Comparison of ENCODE assay signal across 20 mouse cellular contexts in genomic region chr2:100259136-100259853, GRCm38 (mm10).
A peak's percentile ranks its signal among the peaks of the same experiment; 100 is the strongest.
DNase-seq lines count a peak whose midpoint lies in the region; ATAC-seq and TF ChIP-seq lines count a peak whose summit lies in the region.
"Had no signal": no experiment of that assay in that cellular context is flagged by ENCODE, and none has a peak within 500 bp of the region (broad histone marks: within the 10 kb centered on the region; RNA-seq: fewer than 3 reads in every experiment).

No protein-coding gene starts in this region.

- no peak overlapping the region for H3K9ac ChIP-seq in forebrain, embryonic 12.5 days
- H3K9ac ChIP-seq in forebrain, postnatal 0 days = no peak overlapping the region
- no peak overlapping the region for H3K9ac ChIP-seq in midbrain, embryonic 11.5 days (ENCODE audit: low read length)
- H3K9ac ChIP-seq in midbrain, embryonic 15.5 days = no peak overlapping the region
- no peak overlapping the region for H3K9ac ChIP-seq in neural tube, embryonic 11.5 days (ENCODE audit: low read length)
- H3K9ac ChIP-seq in neural tube, embryonic 15.5 days (replicated peaks) = no peak overlapping the region
- no peak overlapping the region for H3K9ac ChIP-seq in hindbrain, embryonic 14.5 days
- H3K9ac ChIP-seq: embryonic facial prominence, embryonic 13.5 days; forebrain, embryonic 15.5 days had no signal

- no peak overlapping the region for H3K4me2 ChIP-seq in forebrain, embryonic 12.5 days
- H3K4me2 ChIP-seq in forebrain, postnatal 0 days (ENCODE audit: low read depth) = no peak overlapping the region
- no peak overlapping the region for H3K4me2 ChIP-seq in midbrain, embryonic 11.5 days
- no peak overlapping the region for H3K4me2 ChIP-seq in midbrain, embryonic 15.5 days
- H3K4me2 ChIP-seq in neural tube, embryonic 11.5 days (ENCODE audit: low read depth) = no peak overlapping the region
- H3K4me2 ChIP-seq in neural tube, embryonic 15.5 days = no peak overlapping the region
- no peak overlapping the region for H3K4me2 ChIP-seq in hindbrain, embryonic 14.5 days (replicated peaks)
- H3K4me2 ChIP-seq: embryonic facial prominence, embryonic 13.5 days; forebrain, embryonic 15.5 days had no signal

- TF ChIP-seq CTCF in forebrain, postnatal 0 days (IDR thresholded peaks at IDR 0.05; ENCODE audit: low read depth) = no peak

- H3K27me3 ChIP-seq in forebrain, embryonic 12.5 days = no peaks in the 10 kb centered on the region
- no peaks in the 10 kb centered on the region for H3K27me3 ChIP-seq in forebrain, postnatal 0 days (ENCODE audit: insufficient read depth, low read length)
- H3K27me3 ChIP-seq in midbrain, embryonic 11.5 days (ENCODE audit: control insufficient read depth, insufficient read depth, low read length) = no peaks in the 10 kb centered on the region
- no peaks in the 10 kb centered on the region for H3K27me3 ChIP-seq in midbrain, embryonic 15.5 days (replicated peaks)
- no peaks in the 10 kb centered on the region for H3K27me3 ChIP-seq in neural tube, embryonic 11.5 days (ENCODE audit: control insufficient read depth, insufficient read depth, low read length)
- no peaks in the 10 kb centered on the region for H3K27me3 ChIP-seq in neural tube, embryonic 15.5 days (replicated peaks)
- H3K27me3 ChIP-seq in hindbrain, embryonic 14.5 days (ENCODE audit: control insufficient read depth, insufficient read depth, low read length) = no peaks in the 10 kb centered on the region
- H3K27me3 ChIP-seq: embryonic facial prominence, embryonic 13.5 days; forebrain, embryonic 15.5 days had no signal

- H3K4me3 ChIP-seq in forebrain, embryonic 12.5 days (replicated peaks) = no peak overlapping the region
- no peak overlapping the region for H3K4me3 ChIP-seq in forebrain, postnatal 0 days (ENCODE audit: low read depth, low read length)
- no peak overlapping the region for H3K4me3 ChIP-seq in midbrain, embryonic 11.5 days (ENCODE audit: low read depth, low read length)
- no peak overlapping the region for H3K4me3 ChIP-seq in midbrain, embryonic 15.5 days
- H3K4me3 ChIP-seq in neural tube, embryonic 11.5 days (ENCODE audit: low read depth, low read length) = no peak overlapping the region
- no peak overlapping the region for H3K4me3 ChIP-seq in neural tube, embryonic 15.5 days (replicated peaks)
- no peak overlapping the region for H3K4me3 ChIP-seq in hindbrain, embryonic 14.5 days (replicated peaks; ENCODE audit: low read length)
- H3K4me3 ChIP-seq: embryonic facial prominence, embryonic 13.5 days; forebrain, embryonic 15.5 days; heart, embryonic 10.5 days had no signal

- ATAC-seq in forebrain, embryonic 12.5 days (ENCODE audit: low FRiP score) = peak; percentile 74
- ATAC-seq in forebrain, postnatal 0 days = no peak
- peak; percentile 87 for ATAC-seq in midbrain, embryonic 11.5 days (ENCODE audit: low FRiP score)
- no peak for ATAC-seq in midbrain, embryonic 15.5 days (replicated peaks)
- ATAC-seq in neural tube, embryonic 11.5 days (ENCODE audit: insufficient read depth, low FRiP score, low TSS enrichment) = peak; percentile 62
- ATAC-seq in neural tube, embryonic 15.5 days (ENCODE audit: low FRiP score) = no peak
- peak; percentile 59; the same call in 1 of the 2 replicates for ATAC-seq in hindbrain, embryonic 14.5 days (ENCODE audit: low FRiP score)
- ATAC-seq: forebrain, embryonic 15.5 days; inflammation-experienced regulatory T-cells, adult 6 months had no signal

- H3K9me3 ChIP-seq in forebrain, embryonic 12.5 days = no peaks in the 10 kb centered on the region
- no peaks in the 10 kb centered on the region for H3K9me3 ChIP-seq in forebrain, postnatal 0 days (ENCODE audit: low read length)
- H3K9me3 ChIP-seq in midbrain, embryonic 11.5 days (ENCODE audit: control insufficient read depth, low read length) = no peaks in the 10 kb centered on the region
- no peaks in the 10 kb centered on the region for H3K9me3 ChIP-seq in midbrain, embryonic 15.5 days
- no peaks in the 10 kb centered on the region for H3K9me3 ChIP-seq in neural tube, embryonic 11.5 days (ENCODE audit: control insufficient read depth, low read length)
- no peaks in the 10 kb centered on the region for H3K9me3 ChIP-seq in neural tube, embryonic 15.5 days (replicated peaks)
- no peaks in the 10 kb centered on the region for H3K9me3 ChIP-seq in hindbrain, embryonic 14.5 days (ENCODE audit: control insufficient read depth, low read length)
- H3K9me3 ChIP-seq: embryonic facial prominence, embryonic 13.5 days; forebrain, embryonic 15.5 days; heart, embryonic 10.5 days had no signal

- H3K4me1 ChIP-seq in forebrain, embryonic 12.5 days = no peaks in the 10 kb centered on the region
- H3K4me1 ChIP-seq in forebrain, postnatal 0 days (ENCODE audit: insufficient read depth) = no peaks in the 10 kb centered on the region
- no peaks in the 10 kb centered on the region for H3K4me1 ChIP-seq in midbrain, embryonic 11.5 days (ENCODE audit: control insufficient read depth, insufficient read depth, low read length)
- no peaks in the 10 kb centered on the region for H3K4me1 ChIP-seq in midbrain, embryonic 15.5 days
- no peaks in the 10 kb centered on the region for H3K4me1 ChIP-seq in neural tube, embryonic 11.5 days (ENCODE audit: control insufficient read depth, insufficient read depth, low read length)
- H3K4me1 ChIP-seq in neural tube, embryonic 15.5 days = no peaks in the 10 kb centered on the region
- no peaks in the 10 kb centered on the region for H3K4me1 ChIP-seq in hindbrain, embryonic 14.5 days (replicated peaks; ENCODE audit: control insufficient read depth, insufficient read depth, low read length)
- H3K4me1 ChIP-seq: embryonic facial prominence, embryonic 13.5 days; forebrain, embryonic 15.5 days; heart, embryonic 10.5 days had no signal

- DNase-seq in forebrain, postnatal 0 days = no peak
- no peak for DNase-seq in midbrain, embryonic 11.5 days (ENCODE audit: low spot score, missing footprints)
- peak; percentile 13 for DNase-seq in neural tube, embryonic 11.5 days (ENCODE audit: low spot score)
- DNase-seq in hindbrain, embryonic 14.5 days (ENCODE audit: low spot score) = no peak
- DNase-seq in thymus, postnatal 4 days = no peak
- DNase-seq: adrenal gland, postnatal 10 days; cerebellum, adult 11-12 months; cerebellum, adult 9-10 months; cerebellum, postnatal 25 days; gastrocnemius, postnatal 10 days; heart, adult 18-20 months; heart, postnatal 10 days; heart, postnatal 4 days had no signal

- no peaks in the 10 kb centered on the region for H3K36me3 ChIP-seq in forebrain, embryonic 12.5 days (replicated peaks)
- no peaks in the 10 kb centered on the region for H3K36me3 ChIP-seq in forebrain, postnatal 0 days (ENCODE audit: insufficient read depth)
- H3K36me3 ChIP-seq in midbrain, embryonic 11.5 days (ENCODE audit: control insufficient read depth, insufficient read depth, low read length) = no peaks in the 10 kb centered on the region
- H3K36me3 ChIP-seq in midbrain, embryonic 15.5 days (replicated peaks) = no peaks in the 10 kb centered on the region
- no peaks in the 10 kb centered on the region for H3K36me3 ChIP-seq in neural tube, embryonic 11.5 days (ENCODE audit: control insufficient read depth, insufficient read depth, low read length)
- no peaks in the 10 kb centered on the region for H3K36me3 ChIP-seq in neural tube, embryonic 15.5 days
- no peaks in the 10 kb centered on the region for H3K36me3 ChIP-seq in hindbrain, embryonic 14.5 days (replicated peaks; ENCODE audit: control insufficient read depth, insufficient read depth)
- H3K36me3 ChIP-seq: embryonic facial prominence, embryonic 13.5 days; forebrain, embryonic 15.5 days; heart, embryonic 10.5 days had no signal

- H3K27ac ChIP-seq in forebrain, embryonic 12.5 days = no peak overlapping the region
- no peak overlapping the region for H3K27ac ChIP-seq in forebrain, postnatal 0 days (ENCODE audit: low read depth, low read length)
- no peak overlapping the region for H3K27ac ChIP-seq in midbrain, embryonic 11.5 days (ENCODE audit: low read depth, low read length)
- H3K27ac ChIP-seq in midbrain, embryonic 15.5 days = no peak overlapping the region
- H3K27ac ChIP-seq in neural tube, embryonic 11.5 days (ENCODE audit: low read depth, low read length) = peak overlapping the region; percentile 14; the same call in 1 of the 2 replicates
- H3K27ac ChIP-seq in neural tube, embryonic 15.5 days (replicated peaks) = no peak overlapping the region
- H3K27ac ChIP-seq in hindbrain, embryonic 14.5 days = no peak overlapping the region
- H3K27ac ChIP-seq: embryonic facial prominence, embryonic 13.5 days; forebrain, embryonic 15.5 days; heart, embryonic 10.5 days had no signal

- WGBS in forebrain, embryonic 12.5 days = 73% methylated on average over 1 of the region's 1 CpGs
- 73% methylated on average over 1 of the region's 1 CpGs for WGBS in forebrain, postnatal 0 days
- 62% methylated on average over 1 of the region's 1 CpGs for WGBS in midbrain, embryonic 11.5 days
- 60% methylated on average over 1 of the region's 1 CpGs for WGBS in midbrain, embryonic 15.5 days
- 65% methylated on average over 1 of the region's 1 CpGs for WGBS in neural tube, embryonic 11.5 days
- 51% methylated on average over 1 of the region's 1 CpGs for WGBS in neural tube, embryonic 15.5 days
- WGBS in hindbrain, embryonic 14.5 days = 56% methylated on average over 1 of the region's 1 CpGs

Comparison
In these comparisons a context has a peak if more than half of its experiments do, and no peak if none do; other contexts are left out.
1. ATAC-seq: peak in forebrain, embryonic 12.5 days (single experiment), midbrain, embryonic 11.5 days (single experiment), neural tube, embryonic 11.5 days (single experiment) and hindbrain, embryonic 14.5 days (single experiment); none in forebrain, postnatal 0 days (single experiment), midbrain, embryonic 15.5 days (single experiment) and neural tube, embryonic 15.5 days (single experiment).